Comparison of ENCODE assay signal across 8 mouse cellular contexts in the genomic region with DNA sequence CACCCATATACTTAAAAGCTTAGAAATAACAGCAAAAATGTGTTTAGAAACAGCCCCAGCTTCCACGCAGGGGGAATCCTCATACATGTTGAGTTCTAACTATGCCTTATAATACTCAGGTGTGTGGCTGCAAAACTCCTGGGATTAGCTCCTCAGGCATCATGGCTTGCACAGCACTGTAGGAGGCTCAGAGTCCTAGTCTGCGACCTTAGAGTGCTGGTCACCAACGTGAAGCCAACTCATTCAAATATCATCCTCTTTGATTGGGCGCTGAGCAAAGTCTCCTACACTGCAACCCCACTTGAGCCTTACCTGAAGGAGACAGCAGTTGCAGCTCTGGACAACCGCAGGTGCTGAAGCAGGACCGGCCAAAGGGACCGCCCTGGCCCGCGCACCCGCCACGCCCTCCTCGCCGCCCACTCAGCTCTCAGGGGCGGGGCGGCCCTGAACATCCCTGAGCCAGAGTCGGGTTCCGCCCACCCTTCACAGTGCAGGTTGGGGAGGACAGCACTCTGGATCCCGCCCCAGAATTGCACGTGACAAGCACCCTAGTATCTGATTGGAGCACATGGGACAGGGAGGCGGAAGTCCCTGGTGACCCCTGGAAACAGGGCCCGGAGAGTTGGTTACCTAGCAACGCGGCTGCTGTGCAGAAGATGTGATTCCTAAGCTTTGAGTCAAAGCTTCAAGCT.
DNase-seq lines count a peak whose midpoint lies in the region; ATAC-seq and TF ChIP-seq lines count a peak whose summit lies in the region.

No protein-coding gene starts in this region.

- H3K9ac ChIP-seq in forebrain, embryonic 13.5 days: peak overlapping the region; percentile 58
- H3K9ac ChIP-seq in heart, embryonic 16.5 days (ENCODE audit: low read length): no peak overlapping the region
- no peak overlapping the region for H3K9ac ChIP-seq in liver, adult 2 months (ENCODE audit: low read depth, low read length)
- H3K9ac ChIP-seq in stomach, embryonic 15.5 days: no peak overlapping the region

- H3K79me2 ChIP-seq in C2C12 (ENCODE audit: control insufficient read depth, insufficient read depth) (no peaks in the 10 kb centered on the region), myocyte (ENCODE audit: control insufficient read depth, insufficient read depth) (no peaks in the 10 kb centered on the region)
- H3K79me2 ChIP-seq in liver, adult 2 months (ENCODE audit: control insufficient read depth, insufficient read depth, low read length): no peaks in the 10 kb centered on the region

- H3K79me3 ChIP-seq in C2C12 (ENCODE audit: low read depth): no peaks in the 10 kb centered on the region

- H3K4me3 ChIP-seq in C2C12 (ENCODE audit: insufficient read depth, poor library complexity, severe bottlenecking) (no peak overlapping the region), myocyte (no peak overlapping the region)
- H3K4me3 ChIP-seq in forebrain, embryonic 13.5 days: peak overlapping the region; percentile 59
- H3K4me3 ChIP-seq in heart, embryonic 16.5 days (ENCODE audit: low read length): peak overlapping the region; percentile 37
- H3K4me3 ChIP-seq in liver, adult 2 months (ENCODE audit: insufficient read depth, low read depth, low read length): no peak overlapping the region
- peak overlapping the region; percentile 40 for H3K4me3 ChIP-seq in stomach, embryonic 15.5 days (replicated peaks)

- H3K27ac ChIP-seq in forebrain, embryonic 13.5 days: no peak overlapping the region; the same call in 1 of the 2 replicates
- no peak overlapping the region for H3K27ac ChIP-seq in heart, embryonic 16.5 days (ENCODE audit: low read length)
- no peak overlapping the region for H3K27ac ChIP-seq in liver, adult 2 months (replicated peaks; ENCODE audit: insufficient read depth, low read depth, low read length)
- H3K27ac ChIP-seq in stomach, embryonic 15.5 days: no peak overlapping the region

- H3K9me3 ChIP-seq in forebrain, embryonic 13.5 days (replicated peaks): no peaks in the 10 kb centered on the region
- H3K9me3 ChIP-seq in heart, embryonic 16.5 days (replicated peaks; ENCODE audit: control insufficient read depth, low read length): no peaks in the 10 kb centered on the region
- no peaks in the 10 kb centered on the region for H3K9me3 ChIP-seq in stomach, embryonic 15.5 days

- TF ChIP-seq CTCF in C2C12 (IDR thresholded peaks at IDR 0.05; ENCODE audit: control insufficient read depth, insufficient read depth, insufficient read length): no peak
- TF ChIP-seq CTCF in liver, adult 2 months (IDR thresholded peaks at IDR 0.05; ENCODE audit: low read depth, low read length): no peak

- peak overlapping the region; percentile 70 for H3K4me2 ChIP-seq in forebrain, embryonic 13.5 days
- H3K4me2 ChIP-seq in heart, embryonic 16.5 days (ENCODE audit: low read depth, low read length): peak overlapping the region; percentile 53
- H3K4me2 ChIP-seq in myocyte (ENCODE audit: low read depth): peak overlapping the region; percentile 18
- H3K4me2 ChIP-seq in stomach, embryonic 15.5 days: peak overlapping the region; percentile 68

- DNase-seq in kidney, postnatal 10 days: peak; percentile 89
- DNase-seq in liver, adult 2 months (ENCODE audit: extremely low read depth, low read depth, low spot score): peak; percentile 24

- H3K36me3 ChIP-seq in C2C12 (ENCODE audit: control insufficient read depth, insufficient read depth): no peaks in the 10 kb centered on the region
- H3K36me3 ChIP-seq in forebrain, embryonic 13.5 days (ENCODE audit: poor library complexity, severe bottlenecking): no peaks in the 10 kb centered on the region
- no peaks in the 10 kb centered on the region for H3K36me3 ChIP-seq in heart, embryonic 16.5 days (ENCODE audit: control insufficient read depth, insufficient read depth)
- H3K36me3 ChIP-seq in liver, adult 2 months (ENCODE audit: control insufficient read depth, insufficient read depth, low read length): no peaks in the 10 kb centered on the region
- H3K36me3 ChIP-seq in myocyte (ENCODE audit: control insufficient read depth, insufficient read depth): no peaks in the 10 kb centered on the region
- H3K36me3 ChIP-seq in stomach, embryonic 15.5 days: no peaks in the 10 kb centered on the region

- H3ac ChIP-seq in C2C12 (ENCODE audit: control insufficient read depth, insufficient read length, low read depth) (no peak overlapping the region), myocyte (ENCODE audit: control insufficient read depth, insufficient read length) (no peak overlapping the region)

- peak; percentile 100 for ATAC-seq in cerebellum, adult (ENCODE audit: insufficient number of reproducible peaks, low FRiP score, low TSS enrichment)
- ATAC-seq in forebrain, embryonic 13.5 days: peak; percentile 100
- ATAC-seq in heart, embryonic 16.5 days (replicated peaks; ENCODE audit: extremely low read depth, insufficient read depth, low FRiP score): peak; percentile 99
- peak; percentile 100 for ATAC-seq in stomach, embryonic 15.5 days (ENCODE audit: insufficient read depth, low FRiP score, low read depth)

- H3K27me3 ChIP-seq in C2C12 (ENCODE audit: control insufficient read depth, insufficient read depth, insufficient read length) (no peaks in the 10 kb centered on the region), myocyte (ENCODE audit: control insufficient read depth, insufficient read depth, insufficient read length) (no peaks in the 10 kb centered on the region)
- H3K27me3 ChIP-seq in forebrain, embryonic 13.5 days: no peaks in the 10 kb centered on the region
- H3K27me3 ChIP-seq in heart, embryonic 16.5 days (ENCODE audit: control insufficient read depth, insufficient read depth, low read length): no peaks in the 10 kb centered on the region
- 0 out of 2 replicates have a peak, but pooled peaks cover 3% of the 10 kb centered on the region for H3K27me3 ChIP-seq in liver, adult 2 months (ENCODE audit: control insufficient read depth, insufficient read depth, low read length)
- H3K27me3 ChIP-seq in stomach, embryonic 15.5 days (replicated peaks): no peaks in the 10 kb centered on the region

- WGBS in forebrain, embryonic 13.5 days: 2% methylated on average over 23 of the region's 23 CpGs
- WGBS in heart, embryonic 16.5 days: 2% methylated on average over 23 of the region's 23 CpGs
- 3% methylated on average over 23 of the region's 23 CpGs for WGBS in liver, adult 2 months
- 2% methylated on average over 23 of the region's 23 CpGs for WGBS in stomach, embryonic 15.5 days

- peaks cover 7% of the 10 kb centered on the region; the same call in 1 of the 2 replicates for H3K4me1 ChIP-seq in forebrain, embryonic 13.5 days
- no peaks in the 10 kb centered on the region for H3K4me1 ChIP-seq in heart, embryonic 16.5 days (ENCODE audit: control insufficient read depth, insufficient read depth, low read length)
- H3K4me1 ChIP-seq in liver, adult 2 months (ENCODE audit: control insufficient read depth, insufficient read depth, low read length): no peaks in the 10 kb centered on the region
- H3K4me1 ChIP-seq in stomach, embryonic 15.5 days: no peaks in the 10 kb centered on the region

- TF ChIP-seq POLR2A in liver, adult 2 months (IDR thresholded peaks at IDR 0.05; ENCODE audit: extremely low read depth, insufficient read depth, low read length): no peak
- no peak for TF ChIP-seq POLR2A in myocyte (IDR thresholded peaks at IDR 0.05; ENCODE audit: insufficient read length, low read depth)

TF ChIP-seq in C2C12, 6 proteins besides CTCF, POLR2A, EP300 and RAD21:
- TF ChIP-seq MYOD1 (IDR thresholded peaks at IDR 0.05; ENCODE audit: control insufficient read depth, insufficient read length, low read depth) (no peak), CEBPB (IDR thresholded peaks at IDR 0.05; ENCODE audit: low read depth) (no peak), MYOG (IDR thresholded peaks at IDR 0.05; ENCODE audit: control insufficient read depth, extremely low read depth, insufficient read length) (no peak), FOSL1 (IDR thresholded peaks at IDR 0.05; ENCODE audit: insufficient read depth, low read length, poor library complexity, severe bottlenecking) (no peak), USF1 (IDR thresholded peaks at IDR 0.05; ENCODE audit: low read depth) (peak; percentile 33), MAX (IDR thresholded peaks at IDR 0.05) (no peak)

TF ChIP-seq in myocyte, 11 proteins besides CTCF, POLR2A, EP300 and RAD21:
- TF ChIP-seq REST (IDR thresholded peaks at IDR 0.05; ENCODE audit: insufficient read depth, insufficient read length) (no peak), TCF12 (IDR thresholded peaks at IDR 0.05; ENCODE audit: insufficient read depth, poor library complexity, severe bottlenecking) (no peak), CEBPB (IDR thresholded peaks at IDR 0.05; ENCODE audit: insufficient read depth, poor library complexity, severe bottlenecking) (no peak), TCF3 (IDR thresholded peaks at IDR 0.05; ENCODE audit: insufficient read length, low read depth) (no peak), E2F4 (IDR thresholded peaks at IDR 0.05; ENCODE audit: insufficient read depth) (no peak), USF1 (IDR thresholded peaks at IDR 0.05; ENCODE audit: low read depth) (no peak), MAX (IDR thresholded peaks at IDR 0.05; ENCODE audit: low read depth) (no peak), SRF (IDR thresholded peaks at IDR 0.05; ENCODE audit: control insufficient read depth, insufficient read length, low read depth) (no peak), POLR2AphosphoS2 (IDR thresholded peaks at IDR 0.05; ENCODE audit: insufficient read length, low read depth) (no peak), MYOG (IDR thresholded peaks at IDR 0.05; ENCODE audit: control insufficient read depth in 1 of 3, insufficient read depth in 1 of 3, insufficient read length in 2 of 3, low read depth in 2 of 3) (no peak), MYOD1 (IDR thresholded peaks at IDR 0.05; ENCODE audit: control insufficient read depth in 1 of 3, insufficient read length in 2 of 3, low read depth in 2 of 3) (no peak)

Comparison
In these comparisons a context has a peak if more than half of its experiments do, and no peak if none do; other contexts are left out.
1. H3K4me3 ChIP-seq: peak in forebrain, embryonic 13.5 days (single experiment), heart, embryonic 16.5 days (single experiment) and stomach, embryonic 15.5 days (single experiment); none in C2C12 (single experiment), liver, adult 2 months (single experiment) and myocyte (single experiment).
2. H3K4me2 ChIP-seq: peak in every context shown above with its lines; median percentile 70 in forebrain, embryonic 13.5 days; 68 in stomach, embryonic 15.5 days; 53 in heart, embryonic 16.5 days; 18 in myocyte.
3. Peak in every context shown above with its lines, with median percentiles within 50 percentile points of each other: ATAC-seq.